Mouse (Mus musculus) lung, postnatal 25 days (tissue): Measurements from ENCODE around the gene Strn4.

Experiments
- DNase-seq: peaks from one replicate; pipeline ENCODE4 v3.0.0; 2022; ENCODE audit warnings: low spot score

The Strn4 gene

DNA sequence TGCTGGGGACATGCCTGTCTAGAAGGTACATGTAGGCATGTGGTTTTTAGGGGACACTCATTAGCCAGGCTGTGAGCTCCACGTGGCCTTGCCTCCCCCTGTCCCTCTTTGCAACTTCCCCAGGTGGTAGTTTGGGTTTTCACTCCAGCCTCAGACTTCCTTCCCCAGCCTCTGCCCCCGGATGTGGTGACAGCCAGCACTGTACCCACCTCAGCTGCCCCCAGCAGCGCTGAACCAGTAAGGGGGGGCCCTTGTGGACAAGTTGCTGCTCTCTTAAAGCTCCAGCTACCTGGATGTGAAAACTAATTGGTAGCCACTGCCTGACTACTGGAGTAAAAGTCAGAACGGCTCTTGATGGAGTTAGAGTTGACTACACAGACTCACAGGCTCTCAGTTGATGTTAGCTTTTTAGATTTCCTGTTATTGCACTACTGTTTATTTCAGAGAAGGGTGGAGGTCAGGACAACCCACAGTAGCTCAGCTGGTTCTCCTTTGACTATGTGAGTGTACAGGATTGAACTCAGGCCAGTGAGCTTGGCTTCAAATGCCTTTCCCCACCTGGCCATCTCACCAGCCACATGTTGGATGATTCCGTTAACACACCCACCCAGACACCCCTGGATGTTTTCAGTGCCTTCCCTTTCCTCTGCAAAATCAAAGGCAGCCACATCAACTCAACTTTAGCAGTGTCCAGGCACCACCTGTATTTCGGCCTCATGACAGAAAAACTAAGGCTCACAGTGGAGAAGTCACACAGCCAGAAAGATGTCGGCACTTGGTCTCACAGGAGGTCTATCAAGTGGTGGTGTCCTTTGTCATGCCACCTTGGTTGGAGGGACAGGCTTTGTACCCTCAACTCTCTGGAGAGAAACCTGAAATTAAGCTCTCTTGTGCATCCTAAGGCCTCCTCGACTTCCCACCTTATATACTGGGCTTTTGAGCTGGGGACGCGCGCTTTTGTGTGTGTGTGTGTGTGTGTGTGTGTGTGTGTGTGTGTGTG is 26.2 kb downstream of the Strn4 start:
- peak; percentile 58 for DNase-seq

DNA sequence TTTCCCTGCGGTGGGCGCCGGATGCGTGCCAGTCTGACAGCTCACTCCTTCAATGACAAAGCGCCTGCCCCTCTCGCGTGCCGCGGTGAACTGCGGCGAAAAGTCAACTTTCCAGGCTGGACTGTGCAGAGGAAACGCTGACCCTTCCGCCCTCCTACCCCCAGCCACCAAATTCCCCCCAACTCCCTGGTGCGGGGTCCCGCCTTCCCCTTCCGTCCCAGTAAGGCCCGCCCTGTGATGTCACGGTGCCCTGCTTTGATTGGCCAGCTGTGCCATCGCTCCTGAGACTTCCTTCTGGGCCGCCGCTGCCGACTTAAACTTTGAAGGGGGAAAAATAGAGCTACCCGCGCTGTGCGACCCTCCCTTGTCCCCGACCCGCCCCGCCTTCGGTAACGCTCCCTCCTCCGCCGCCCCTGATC is 27.0 kb downstream of the Strn4 start, which contains the start of gene Prkd2:
Gene Prkd2 (plus strand): TSS at position 258 of the 419 bp plus-strand sequence.
- peak; percentile 95 for DNase-seq

DNA sequence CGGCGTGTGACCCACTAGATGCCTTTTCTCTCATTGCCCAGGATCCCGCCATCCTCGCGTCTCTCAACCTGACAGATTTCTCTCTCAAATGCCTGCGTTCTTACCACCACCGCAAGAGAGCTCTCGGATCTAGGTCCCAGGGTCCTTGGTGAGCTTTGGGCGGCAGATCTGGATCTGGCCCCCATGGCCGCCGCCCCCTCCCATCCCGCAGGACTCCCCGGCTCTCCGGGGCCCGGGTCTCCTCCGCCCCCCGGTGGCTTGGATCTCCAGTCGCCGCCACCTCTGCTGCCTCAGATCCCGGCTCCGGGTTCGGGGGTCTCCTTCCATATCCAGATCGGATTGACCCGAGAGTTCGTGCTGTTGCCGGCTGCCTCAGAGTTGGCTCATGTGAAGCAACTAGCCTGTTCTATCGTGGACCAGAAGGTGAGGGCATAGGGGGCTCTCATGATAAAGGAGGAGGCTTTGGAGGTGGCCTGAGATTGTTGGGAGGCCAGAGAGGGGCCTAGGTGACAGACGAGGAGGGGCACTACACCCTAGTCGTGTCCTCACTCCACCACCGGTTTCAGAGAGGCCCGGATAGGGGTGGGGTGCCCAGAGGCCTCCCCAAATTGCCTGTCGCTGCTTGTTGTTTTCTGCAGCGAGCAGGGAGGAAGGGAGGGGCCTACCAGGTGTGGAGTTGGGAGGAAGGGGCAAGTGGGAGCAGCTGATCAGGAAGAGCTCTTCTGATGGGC is 27.9 kb downstream of the Strn4 start:
- DNase-seq = peak; percentile 66

DNA sequence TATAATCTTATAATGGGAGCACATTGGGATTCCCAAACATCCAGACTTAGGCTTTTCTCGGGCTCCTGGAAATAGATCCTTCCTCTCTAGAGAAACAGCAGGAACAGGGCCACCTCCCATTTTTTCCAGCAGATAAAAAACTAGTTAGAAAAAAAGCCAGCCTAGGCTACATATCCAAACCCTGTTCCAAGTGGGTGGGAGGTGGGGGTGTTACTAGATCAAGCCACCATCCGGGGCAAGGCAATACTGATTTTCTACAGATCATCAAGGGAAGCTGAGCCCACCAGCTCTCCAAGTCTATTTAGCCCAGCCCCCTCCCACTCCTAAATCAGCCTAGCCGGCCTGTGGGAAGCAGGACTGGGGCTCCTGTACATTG is 29.0 kb downstream of the Strn4 start:
- DNase-seq = no peak

DNA sequence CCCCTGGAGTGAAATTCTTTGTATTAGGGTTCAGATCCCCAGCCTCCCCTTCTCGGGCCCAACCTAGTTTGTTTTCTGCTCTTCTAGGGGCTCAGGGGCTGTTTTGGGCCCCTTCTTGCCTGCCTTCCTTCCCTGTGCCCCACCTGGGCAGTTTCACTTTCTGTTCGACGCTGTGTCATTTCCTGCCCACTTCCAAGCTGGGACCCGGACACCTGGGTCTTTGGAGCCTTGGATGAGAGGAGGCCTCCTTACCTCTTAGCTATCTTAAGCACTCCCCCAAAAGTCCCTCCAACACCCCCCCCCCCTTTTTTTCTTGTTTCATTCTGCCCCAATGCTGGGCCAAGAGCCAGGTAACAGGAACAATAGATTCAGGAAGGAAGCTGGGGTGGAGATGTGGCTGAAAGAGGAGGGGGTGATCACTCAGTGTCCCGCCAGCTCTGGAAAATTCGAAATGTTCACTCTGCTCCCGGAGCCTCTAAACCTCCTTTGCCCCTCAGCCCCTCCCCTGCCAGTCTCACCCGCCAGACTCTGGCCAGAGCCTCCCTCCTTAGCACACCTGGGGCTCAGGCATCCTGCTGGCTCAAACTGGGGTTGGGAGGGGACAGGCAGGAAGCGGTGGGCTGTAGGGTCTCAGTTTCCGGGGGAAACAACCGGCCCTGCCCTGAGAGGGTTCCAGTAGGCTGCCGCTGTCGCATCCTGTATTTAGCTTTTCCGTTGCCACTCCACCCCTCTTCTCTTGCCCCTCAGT is 29.6 kb downstream of the Strn4 start:
- DNase-seq = peak; percentile 79

DNA sequence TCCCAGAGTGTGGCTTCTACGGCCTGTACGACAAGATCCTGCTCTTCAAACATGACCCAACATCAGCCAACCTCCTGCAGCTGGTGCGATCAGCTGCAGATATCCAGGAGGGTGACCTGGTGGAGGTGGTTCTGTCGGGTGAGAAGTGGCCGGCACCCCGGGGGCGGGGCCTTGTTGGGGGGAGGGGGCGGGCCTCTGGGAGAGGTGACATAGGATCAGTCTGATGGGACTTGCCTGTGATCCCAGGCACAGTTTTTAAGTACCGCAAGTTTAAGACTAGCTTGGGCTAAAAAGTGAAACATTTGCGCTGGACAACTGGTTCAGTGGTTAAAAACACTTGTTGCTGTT is 30.1 kb downstream of the Strn4 start:
- no peak for DNase-seq

DNA sequence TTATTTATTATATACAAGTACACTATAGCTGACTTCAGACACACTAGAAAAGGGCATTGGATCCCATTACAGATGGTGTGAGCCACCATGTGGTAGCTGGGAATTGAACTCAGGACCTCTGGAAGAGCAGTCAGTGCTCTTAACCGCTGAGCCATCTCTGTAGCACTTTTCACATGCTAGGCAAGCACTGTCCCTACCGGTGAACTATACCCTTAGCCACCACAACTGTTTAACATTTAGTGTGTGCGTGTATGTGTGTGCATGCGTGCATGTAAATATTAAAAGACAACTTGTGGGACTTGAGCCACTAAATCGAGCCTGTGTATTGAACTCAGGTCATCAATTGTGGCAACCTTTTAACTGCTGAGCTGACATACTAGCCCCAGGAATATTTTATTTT is 31.1 kb downstream of the Strn4 start:
- DNase-seq = no peak

DNA sequence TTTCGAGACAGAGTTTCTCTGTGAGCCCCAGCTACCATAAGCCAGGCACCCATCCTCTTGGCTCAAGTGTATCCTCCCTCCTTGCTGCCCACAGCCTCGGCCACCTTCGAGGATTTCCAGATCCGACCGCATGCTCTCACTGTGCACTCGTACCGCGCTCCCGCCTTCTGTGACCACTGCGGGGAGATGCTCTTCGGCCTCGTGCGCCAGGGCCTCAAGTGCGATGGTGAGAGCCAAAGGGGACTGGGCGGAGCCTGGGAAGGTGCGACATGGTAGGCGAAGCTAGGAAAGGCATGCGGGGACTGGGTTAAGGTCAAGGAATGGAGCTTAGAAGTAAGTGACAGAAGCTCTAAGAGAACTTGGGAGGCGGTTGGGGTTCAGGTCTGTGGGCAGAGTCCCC is 31.8 kb downstream of the Strn4 start:
- no peak for DNase-seq

DNA sequence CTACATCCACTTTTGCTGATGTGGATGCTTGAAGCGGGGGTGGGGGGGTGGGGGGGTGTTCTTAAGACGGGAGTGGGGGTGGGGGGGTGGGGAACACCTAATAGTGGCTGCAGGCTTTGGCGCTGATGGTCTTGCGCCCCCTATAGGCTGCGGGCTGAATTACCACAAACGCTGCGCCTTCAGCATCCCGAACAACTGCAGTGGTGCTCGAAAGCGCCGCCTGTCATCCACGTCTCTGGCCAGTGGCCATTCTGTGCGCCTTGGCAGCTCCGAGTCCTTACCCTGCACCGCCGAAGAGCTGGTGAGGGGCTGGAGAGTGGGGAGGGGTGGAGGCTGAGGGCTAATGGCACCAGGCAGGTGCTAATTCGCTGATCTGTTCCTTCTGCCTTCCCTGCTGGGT is 32.9 kb downstream of the Strn4 start:
- peak; percentile 30 for DNase-seq

DNA sequence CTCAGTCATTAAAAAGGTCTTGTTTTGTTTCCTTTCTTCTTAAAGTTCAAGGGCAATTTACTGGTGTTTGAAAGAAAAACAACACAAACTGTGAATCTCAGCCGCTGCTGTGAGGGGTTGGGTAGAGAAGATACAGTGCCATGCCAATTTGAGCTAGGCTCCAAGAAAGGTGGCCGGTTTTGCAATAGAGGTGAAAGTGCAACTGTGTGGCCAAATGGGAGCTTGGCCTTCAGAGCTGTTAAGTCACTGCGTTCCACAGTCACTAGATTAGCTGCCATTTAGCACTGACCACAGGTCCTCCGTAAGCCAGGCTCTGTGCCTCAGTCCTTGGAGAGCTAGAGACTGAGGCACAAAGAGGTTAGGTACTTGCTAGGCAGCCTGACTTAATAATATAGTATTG is 35.9 kb downstream of the Strn4 start:
- DNase-seq = no peak

DNA sequence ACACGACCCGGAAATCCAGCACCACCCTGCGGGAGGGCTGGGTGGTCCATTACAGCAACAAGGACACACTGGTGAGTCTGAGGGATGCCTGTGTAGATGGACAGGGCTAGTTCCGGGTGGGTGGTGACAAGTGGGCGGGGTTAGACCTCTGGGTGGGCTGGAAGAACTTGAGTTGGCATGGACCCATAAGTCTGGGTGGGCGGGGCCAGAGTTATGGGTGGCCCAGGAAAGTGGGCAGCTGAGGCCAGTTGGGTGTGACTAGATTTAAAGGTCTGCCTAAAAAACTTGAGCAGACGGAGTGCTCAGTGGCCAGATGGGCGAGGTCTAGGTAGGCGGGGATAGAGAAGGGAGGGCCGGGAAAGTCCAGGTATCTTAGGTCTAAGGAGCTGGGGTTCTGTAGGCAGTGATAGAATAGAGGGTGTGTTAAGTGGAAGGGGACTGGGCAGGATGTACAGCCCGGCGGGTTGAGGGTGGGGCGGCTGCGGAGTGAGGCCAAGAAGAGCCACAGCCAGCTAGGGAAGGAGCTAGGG is 37.7 kb downstream of the Strn4 start:
- DNase-seq = peak; percentile 48

DNA sequence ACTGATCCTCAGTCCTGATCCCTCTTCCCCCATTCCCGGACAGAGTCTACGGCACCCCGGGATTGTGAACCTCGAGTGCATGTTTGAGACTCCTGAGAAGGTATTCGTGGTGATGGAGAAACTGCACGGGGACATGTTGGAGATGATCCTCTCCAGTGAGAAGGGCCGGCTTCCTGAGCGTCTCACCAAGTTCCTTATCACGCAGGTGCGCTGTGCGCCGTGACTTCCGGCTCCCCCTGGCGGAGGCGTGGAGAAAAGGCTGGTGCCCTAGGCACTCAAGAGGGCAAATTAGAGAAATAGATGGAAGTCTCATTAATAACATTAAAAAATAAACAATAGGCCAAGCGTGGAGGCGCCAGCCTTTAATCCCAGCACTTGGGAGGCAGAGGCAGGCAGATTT is 42.6 kb downstream of the Strn4 start:
- DNase-seq = peak; percentile 41

DNA sequence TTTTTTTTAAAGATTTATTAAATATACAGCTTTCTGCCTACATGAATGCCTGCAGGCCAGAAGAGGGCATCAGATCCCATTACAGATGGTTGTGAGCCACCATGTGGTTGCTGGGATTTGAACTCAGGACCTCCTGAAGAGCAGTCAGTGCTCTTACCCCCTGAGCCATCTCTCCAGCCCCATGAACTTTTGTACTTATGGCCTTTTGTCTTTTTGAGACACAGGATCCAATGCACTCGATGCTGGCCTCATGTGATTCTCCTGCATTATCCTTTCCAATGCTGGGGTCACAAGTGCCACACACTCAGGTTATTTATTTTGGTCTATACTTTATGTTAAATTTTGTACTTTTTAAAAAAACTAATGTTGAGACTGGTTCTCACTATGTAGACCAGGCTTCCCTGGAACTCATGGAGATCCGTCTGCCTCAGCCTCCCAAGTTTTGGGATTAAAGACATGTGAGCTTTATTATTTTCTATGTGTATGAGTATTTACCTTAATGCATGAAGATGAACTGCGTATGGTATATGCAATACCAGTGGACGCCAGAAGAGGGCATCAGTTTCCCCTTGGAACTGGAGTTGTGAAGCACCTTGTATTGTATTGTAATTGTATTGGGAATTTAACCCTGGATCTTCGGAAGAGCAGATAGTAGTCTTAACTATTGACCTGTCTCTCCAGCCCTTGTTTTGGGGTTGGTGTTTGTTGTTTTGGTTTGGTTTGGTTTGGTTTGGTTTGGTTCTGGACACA is 44.4 kb downstream of the Strn4 start:
- DNase-seq = peak; percentile 43

DNA sequence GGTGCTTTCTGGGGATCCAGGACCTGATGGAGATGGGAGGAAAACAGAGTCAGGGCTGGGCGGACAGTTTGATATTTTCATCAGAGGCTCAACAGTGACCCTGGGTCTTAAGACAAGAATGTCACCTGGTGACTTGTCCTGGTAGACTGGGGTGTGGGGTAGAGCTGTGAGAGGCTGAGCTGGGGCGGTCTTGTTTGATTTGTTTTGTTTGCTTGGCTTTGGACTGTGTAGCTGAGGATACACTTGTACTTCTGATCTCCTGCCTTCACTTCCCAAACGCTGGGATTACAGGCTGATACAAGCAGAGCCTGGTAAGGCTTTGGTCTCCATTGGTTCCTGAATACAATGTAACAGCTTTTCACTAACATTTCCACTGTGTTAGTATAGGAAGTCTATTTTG is 51.8 kb downstream of the Strn4 start:
- no peak for DNase-seq

DNA sequence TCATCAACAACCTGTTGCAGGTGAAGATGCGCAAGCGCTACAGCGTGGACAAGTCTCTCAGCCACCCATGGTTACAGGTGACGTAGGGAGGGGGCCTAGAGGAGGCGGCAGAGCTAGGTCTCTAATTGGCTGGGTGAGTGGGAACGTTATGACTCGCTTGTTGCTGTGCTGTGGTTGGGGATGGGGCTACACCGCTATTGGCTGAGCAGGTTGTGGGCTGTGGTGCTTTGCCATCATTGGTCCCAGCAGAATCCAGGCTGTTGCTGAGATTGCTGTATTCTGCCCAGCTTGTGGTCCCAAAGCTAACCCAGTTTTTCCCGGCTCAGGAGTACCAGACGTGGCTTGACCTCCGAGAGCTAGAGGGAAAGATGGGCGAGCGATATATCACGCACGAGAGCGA is 53.8 kb downstream of the Strn4 start:
- DNase-seq = no peak

DNA sequence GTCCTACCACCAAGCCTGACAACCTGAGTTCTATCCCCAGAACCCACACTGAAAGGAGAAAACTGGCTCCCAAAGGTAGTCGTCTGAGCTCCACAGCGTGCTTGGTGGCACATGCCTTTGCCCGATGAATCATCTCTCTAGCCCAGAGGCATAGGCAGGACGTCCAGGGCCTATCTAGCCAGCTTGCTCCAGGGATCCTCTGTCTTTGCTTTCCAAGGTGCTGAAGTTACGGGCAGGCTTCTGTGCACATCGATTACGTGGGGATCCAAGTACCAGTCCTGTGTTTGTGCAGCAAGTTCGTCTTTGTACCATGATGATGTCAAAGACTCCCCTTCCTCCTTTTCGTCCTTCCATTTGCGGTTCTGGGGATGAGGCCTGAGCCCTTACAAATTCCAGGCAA is 55.9 kb downstream of the Strn4 start:
- no peak for DNase-seq

DNA sequence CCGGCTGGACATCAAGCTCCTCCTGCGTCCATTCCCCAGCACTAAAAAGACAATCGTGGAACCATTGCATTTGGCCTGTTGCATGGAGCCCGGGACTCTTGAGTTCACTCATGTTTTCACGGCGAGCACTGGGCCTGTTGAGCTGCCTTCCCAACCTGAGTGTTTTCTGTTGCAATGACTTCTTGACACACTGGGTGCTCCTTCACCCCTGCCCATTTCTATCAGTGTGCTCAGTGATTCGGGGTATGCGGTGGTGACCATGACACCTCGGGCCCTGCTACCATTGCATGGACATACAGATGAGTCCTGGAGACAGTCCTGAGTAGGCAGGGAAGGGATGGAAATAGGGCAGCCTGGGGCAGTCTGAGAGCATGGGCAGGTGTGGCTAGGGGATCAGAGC is 56.8 kb downstream of the Strn4 start:
- DNase-seq = no peak

DNA sequence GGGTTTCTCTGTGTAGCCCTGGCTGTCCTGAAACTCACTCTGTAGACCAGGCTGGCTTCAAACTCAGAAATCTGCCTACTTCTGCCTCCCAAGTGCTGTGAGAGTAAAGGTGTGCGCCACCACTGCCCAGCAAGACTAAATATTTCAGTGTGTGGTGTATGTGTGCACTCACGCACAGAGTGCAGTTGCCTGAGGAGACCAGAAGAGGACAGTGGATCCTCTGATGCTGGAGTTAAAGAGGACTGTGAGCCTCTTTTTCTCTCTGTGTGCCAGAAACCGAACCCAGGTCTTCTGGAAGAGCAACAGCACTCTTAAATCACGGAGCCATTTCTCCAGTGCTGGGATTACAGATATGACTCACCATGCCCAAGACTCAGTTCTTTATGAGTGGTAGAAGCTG is 57.7 kb downstream of the Strn4 start:
- DNase-seq = no peak

DNA sequence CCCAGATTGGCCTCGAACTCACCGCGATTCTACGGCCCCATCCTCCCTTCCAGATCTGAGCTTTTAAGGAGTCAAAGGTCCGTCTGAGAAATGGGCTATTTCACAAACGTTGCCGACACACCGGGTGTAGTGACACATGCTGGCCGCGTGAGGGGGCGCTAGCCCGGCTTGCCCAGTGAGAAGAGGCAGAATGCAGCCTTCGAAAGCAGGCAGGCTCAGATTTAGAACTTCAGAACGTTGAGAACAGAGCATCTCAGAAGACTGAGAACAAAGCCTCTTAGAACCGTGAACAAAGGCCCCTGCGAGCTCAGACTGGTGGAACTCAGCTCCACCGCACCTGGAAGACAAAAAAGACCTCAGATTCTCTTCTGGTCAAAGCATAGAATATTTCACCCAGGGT is 58.5 kb downstream of the Strn4 start:
- DNase-seq = peak; percentile 84

DNA sequence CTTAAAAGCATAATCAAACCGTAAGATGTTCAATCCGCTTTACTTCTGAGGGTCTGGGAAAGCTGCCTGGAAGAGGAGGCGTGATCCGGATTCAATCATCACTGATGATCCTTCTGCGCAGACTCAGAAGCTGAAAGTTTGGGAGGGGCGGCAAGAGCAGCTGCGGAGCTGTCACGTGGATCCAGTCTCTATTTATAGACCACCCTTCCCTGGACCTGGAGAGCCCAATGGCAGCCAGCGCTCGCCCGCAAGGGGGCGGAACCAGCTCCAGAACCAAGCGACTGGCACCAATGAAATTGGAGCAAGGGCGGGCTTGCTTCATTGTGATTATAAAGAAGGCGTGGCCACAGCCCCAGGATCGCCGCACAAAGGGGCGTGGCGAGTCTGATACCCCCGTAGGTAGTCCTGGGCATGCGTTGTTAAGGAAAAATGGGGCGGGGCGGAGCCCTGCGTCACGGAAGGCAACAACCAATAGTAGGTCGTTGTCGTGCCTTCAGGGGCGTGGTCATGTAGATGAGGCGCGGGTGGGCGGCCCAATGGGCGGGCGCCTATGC is 59.1 kb downstream of the Strn4 start:
- peak; percentile 100 for DNase-seq

DNA sequence AGATGAGACGGTGACA is 59.4 kb downstream of the Strn4 start, which contains the start of gene Dact3:
Gene Dact3 (plus strand): TSS at position 8 of the 16 bp plus-strand sequence.
- DNase-seq = no peak

DNA sequence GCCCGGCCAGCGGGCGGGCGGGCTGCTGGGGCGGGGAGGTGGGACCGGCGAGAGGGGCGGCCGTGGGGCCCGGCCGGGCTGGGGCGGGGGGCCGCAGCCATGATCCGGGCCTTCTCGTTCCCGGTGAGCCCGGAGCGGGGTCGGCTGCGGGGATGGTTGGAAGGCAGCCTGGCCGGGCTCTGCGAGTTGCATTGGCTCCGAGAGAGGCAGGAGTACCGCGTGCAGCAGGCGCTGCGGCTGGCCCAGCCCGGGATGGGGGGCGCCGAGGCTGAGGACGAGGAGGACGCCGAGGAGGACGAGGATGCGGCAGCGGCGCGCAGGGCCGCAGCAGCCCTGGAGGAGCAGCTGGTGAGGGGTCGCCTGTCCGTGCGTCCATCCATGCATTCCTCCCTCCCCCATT is 59.6 kb downstream of the Strn4 start:
- DNase-seq = no peak
